Mouse (Mus musculus) forebrain, embryonic 15.5 days (tissue): Measurements from ENCODE around the gene Rraga. TPM values are rescaled to one million over a fixed set of nuclear protein-coding genes. Genes with fewer than 3 reads are reported as not detected.
"Not testable (repeated sequence)": the region's sequence is repeated elsewhere in the genome, so short reads cannot be mapped to it uniquely, and the experiment has no call there.

Experiments used
- ATAC-seq: fragments of 200-750 bp; cut with Nextera tagmentation; replicated peaks from 2 replicates; pipeline ENCODE4 v1.8.0; 2017; ENCODE audit warnings: mild to moderate bottlenecking, moderate TSS enrichment, moderate library complexity
- H3K27ac ChIP-seq: fragments of 300-500 bp; sonication (generic); replicated peaks from 2 replicates; pipeline ENCODE4 v1.5.1; 2015; ENCODE audit warnings: mild to moderate bottlenecking, inconsistent platforms
- H3K27me3 ChIP-seq: fragments of 300-500 bp; sonication (generic); 2 replicates; pipeline ENCODE4 v1.6.1; 2015; ENCODE audit warnings: inconsistent platforms
- H3K36me3 ChIP-seq: fragments of 300-500 bp; sonication (generic); 2 replicates; pipeline ENCODE4 v1.6.1; 2015; ENCODE audit warnings: mild to moderate bottlenecking, inconsistent platforms
- H3K4me1 ChIP-seq: fragments of 300-500 bp; sonication (generic); 2 replicates; pipeline ENCODE4 v1.6.1; 2015; ENCODE audit warnings: inconsistent platforms
- H3K4me2 ChIP-seq: fragments of 300-500 bp; sonication (generic); replicated peaks from 2 replicates; pipeline ENCODE4 v1.6.1; 2015; ENCODE audit warnings: mild to moderate bottlenecking, inconsistent platforms
- H3K4me3 ChIP-seq: fragments of 300-500 bp; sonication (generic); 2 replicates; pipeline ENCODE4 v1.5.1; 2015; ENCODE audit warnings: mild to moderate bottlenecking, inconsistent platforms
- H3K9ac ChIP-seq: fragments of 300-500 bp; sonication (generic); replicated peaks from 2 replicates; pipeline ENCODE4 v1.6.1; 2015; ENCODE audit warnings: mild to moderate bottlenecking, inconsistent platforms
- H3K9me3 ChIP-seq: fragments of 300-500 bp; sonication (generic); 2 replicates; pipeline ENCODE4 v1.6.1; 2016; ENCODE audit warnings: inconsistent platforms
- WGBS: fragments of 180-500 bp; shearing (Covaris S2); methylation state at CpG from one replicate; pipeline ENCODE4 v1.1.7; 2015; ENCODE audit warnings: mixed read lengths; 5-methylcytosine and 5-hydroxymethylcytosine counted together
- polyA plus RNA-seq: library from polyadenylated mRNA; unstranded; fragments of >200 nt; fragmentation: Nextera tagmentation; extraction: Ambion mirVana; gene quantifications from 2 replicates; pipeline ENCODE4 v1.2.1, GENCODE M21; 2015

Rraga gene
- polyA plus RNA-seq, 1 experiment from 2014 or later, result 95.5 TPM

- peak within 1 kb of the TSS; percentile 74 for H3K27ac ChIP-seq
- peaks cover 20% of the 10 kb centered on the region for H3K4me1 ChIP-seq
- H3K4me2 ChIP-seq, result peak within 1 kb of the TSS; percentile 97
- peak within 1 kb of the TSS; percentile 75 for H3K4me3 ChIP-seq
- WGBS, result under 1% methylated on average over 59 of the region's 59 CpGs
- H3K27me3 ChIP-seq, result no peaks in the 10 kb centered on the region
- peak; percentile 100 for ATAC-seq
- H3K36me3 ChIP-seq, result 0 out of 2 replicates have a peak, but pooled peaks cover 3% of the 10 kb centered on the region
- peak within 1 kb of the TSS; percentile 73 for H3K9ac ChIP-seq
- no peaks in the 10 kb centered on the region for H3K9me3 ChIP-seq
Observed at GRCm38 (mm10) chr4:86611524-86612288, 36.2 kb downstream of the Rraga start, which contains the start of gene Haus6. Haus6 (minus strand) TSS chr4:86612055.

- Histone ChIP-seq H3K9ac (peak overlapping the region; percentile 50), H3K4me2 (peak overlapping the region; percentile 52), H3K27me3 (no peaks in the 10 kb centered on the region), H3K4me1 (peaks cover 20% of the 10 kb centered on the region), H3K36me3 (no peaks in the 10 kb centered on the region), H3K9me3 (no peaks in the 10 kb centered on the region), H3K4me3 (peak overlapping the region; percentile 75), H3K27ac (peak overlapping the region; percentile 74)
- no peak; the same call in 1 of the 2 replicates for ATAC-seq
- 32% methylated on average over 8 of the region's 8 CpGs for WGBS
Observed at GRCm38 (mm10) chr4:86612289-86612620, 36.8 kb downstream of the Rraga start.

GRCm38 (mm10) chr4:86620506-86620905 is 45.0 kb downstream of the Rraga start:
- ATAC-seq, result no peak
- Histone ChIP-seq H3K27ac (no peak overlapping the region), H3K27me3 (no peaks in the 10 kb centered on the region), H3K9ac (no peak overlapping the region), H3K36me3 (no peaks in the 10 kb centered on the region), H3K4me3 (no peak overlapping the region), H3K4me2 (no peak overlapping the region), H3K9me3 (no peaks in the 10 kb centered on the region), H3K4me1 (no peaks in the 10 kb centered on the region)
- 83% methylated on average over 2 of the region's 2 CpGs for WGBS

- Histone ChIP-seq H3K36me3 (no peaks in the 10 kb centered on the region), H3K9me3 (no peaks in the 10 kb centered on the region), H3K4me3 (no peak overlapping the region), H3K27ac (no peak overlapping the region), H3K27me3 (no peaks in the 10 kb centered on the region), H3K9ac (no peak overlapping the region), H3K4me1 (no peaks in the 10 kb centered on the region), H3K4me2 (no peak overlapping the region)
- ATAC-seq, result no peak
- 76% methylated on average over 3 of the region's 3 CpGs for WGBS
Observed at GRCm38 (mm10) chr4:86622116-86622515, 46.6 kb downstream of the Rraga start.

DNA sequence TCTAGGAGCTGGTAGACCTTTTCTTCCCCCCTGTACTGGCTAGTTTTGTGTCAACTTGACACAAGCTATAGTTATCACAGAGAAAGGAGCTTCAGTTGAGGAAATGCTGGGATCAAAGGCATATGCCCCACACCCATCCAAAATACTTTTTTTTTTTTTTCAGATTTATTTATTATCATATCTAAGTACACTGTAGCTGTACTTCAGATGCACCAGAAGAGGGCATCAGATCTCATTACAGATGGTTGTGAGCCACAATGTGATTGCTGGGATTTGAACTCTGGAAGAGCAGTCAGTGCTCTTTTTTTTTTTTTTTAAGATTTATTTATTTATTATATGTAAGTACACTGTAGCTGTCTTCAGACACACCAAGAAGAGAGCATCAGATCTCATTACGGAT is 47.1 kb downstream of the Rraga start:
- H3K9me3 ChIP-seq, H3K9ac ChIP-seq, H3K4me3 ChIP-seq, ATAC-seq, H3K4me1 ChIP-seq, H3K36me3 ChIP-seq, H3K4me2 ChIP-seq, H3K27me3 ChIP-seq, H3K27ac ChIP-seq: not testable (repeated sequence)
- 95% methylated on average over 1 of the region's 1 CpGs for WGBS

DNA sequence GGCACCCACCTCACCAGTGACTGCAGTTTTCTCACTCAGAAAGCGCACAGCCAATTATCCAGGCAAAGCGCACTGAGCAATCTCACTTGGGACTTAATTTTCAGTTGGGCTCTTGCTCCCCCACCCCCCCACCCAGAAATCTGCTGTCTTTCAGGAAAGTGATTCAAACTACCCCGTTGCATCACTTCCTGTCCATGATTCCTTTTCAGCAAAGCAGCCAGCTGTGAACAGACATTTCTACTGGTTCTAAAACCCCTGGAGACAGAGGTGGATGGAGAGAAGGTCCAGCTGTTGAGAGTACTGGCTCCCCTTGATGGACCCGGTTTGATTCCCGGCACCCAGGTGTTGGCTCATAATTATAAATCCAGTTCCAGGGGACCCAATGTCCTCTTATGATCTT is 50.0 kb downstream of the Rraga start:
- Histone ChIP-seq H3K27me3 (no peaks in the 10 kb centered on the region), H3K9me3 (no peaks in the 10 kb centered on the region), H3K9ac (no peak overlapping the region), H3K4me1 (no peaks in the 10 kb centered on the region), H3K4me3 (no peak overlapping the region), H3K27ac (no peak overlapping the region), H3K4me2 (no peak overlapping the region), H3K36me3 (no peaks in the 10 kb centered on the region)
- WGBS, result 84% methylated on average over 5 of the region's 5 CpGs
- ATAC-seq, result no peak

- H3K9me3 ChIP-seq, H3K4me2 ChIP-seq, H3K9ac ChIP-seq, H3K27me3 ChIP-seq, H3K36me3 ChIP-seq, ATAC-seq, H3K4me3 ChIP-seq, H3K27ac ChIP-seq, H3K4me1 ChIP-seq: not testable (repeated sequence)
- 90% methylated on average over 7 of the region's 7 CpGs for WGBS
Observed at GRCm38 (mm10) chr4:86626496-86626895, 51.0 kb downstream of the Rraga start.

Other genes starting within 250 kb of the Rraga start
- gene Saxo1, start 17.3 kb upstream of the Rraga start, polyA plus RNA-seq, result not detected in 2 replicates
- gene Haus6, start 36.4 kb downstream of the Rraga start, polyA plus RNA-seq, result 12.1 and 12.3 TPM in 2 replicates
- 39.9 and 40.7 TPM in 2 replicates for gene Plin2, start 94.4 kb downstream of the Rraga start, polyA plus RNA-seq
- 3.5 and 5.0 TPM in 2 replicates for gene Dennd4c, start 172.9 kb downstream of the Rraga start, polyA plus RNA-seq